Mouse (Mus musculus) kidney, adult 11 months (tissue): ENCODE results near the gene Olfr911-ps1.

Experiments used
- DNase-seq: peaks from one replicate; pipeline ENCODE4 v3.0.0; 2022

The Olfr911-ps1 gene

DNA sequence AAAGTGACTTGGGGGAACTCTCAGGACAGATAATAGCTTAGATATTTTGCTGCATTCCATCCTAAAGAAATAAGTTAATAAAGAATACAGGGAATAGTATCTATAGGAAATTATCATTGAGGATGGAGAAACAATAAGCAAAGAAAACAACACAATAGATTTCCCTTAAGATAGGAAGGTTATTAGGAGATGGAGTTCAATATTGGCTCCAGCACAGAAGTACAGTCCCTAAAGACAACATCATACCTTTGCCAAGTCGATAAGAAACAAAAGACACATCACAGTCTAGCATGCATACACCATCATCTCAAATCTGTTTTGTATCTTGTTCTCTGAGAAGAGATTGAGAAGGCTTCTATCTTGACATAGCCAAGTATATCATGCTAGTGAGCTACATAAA is at the start of gene Olfr911-ps1:
Gene Olfr911-ps1 (plus strand): TSS at position 301 of the 400 bp plus-strand sequence.
- DNase-seq: no peak

DNA sequence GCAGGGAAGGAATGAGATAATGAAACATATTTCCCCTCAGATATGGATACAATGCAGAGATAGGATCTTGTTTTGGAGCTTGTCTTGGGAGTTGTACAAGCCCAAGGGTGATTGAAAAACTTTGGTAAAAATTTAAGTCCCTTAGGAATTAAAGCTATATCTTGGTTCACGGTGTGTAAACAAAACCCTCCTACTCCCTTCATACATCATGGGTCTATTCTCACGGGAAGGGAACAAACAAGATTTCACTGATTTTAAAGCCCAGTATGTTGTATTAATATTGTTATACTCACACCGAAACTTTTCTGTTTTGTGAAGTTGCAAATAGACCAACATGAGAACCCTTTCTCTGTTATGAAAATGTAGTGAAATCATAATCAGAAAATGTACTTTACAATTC is 34.6 kb upstream of the Olfr911-ps1 start, which contains the start of gene Olfr906:
Gene Olfr906 (plus strand): TSS at position 301 of the 400 bp plus-strand sequence.
- no peak for DNase-seq

DNA sequence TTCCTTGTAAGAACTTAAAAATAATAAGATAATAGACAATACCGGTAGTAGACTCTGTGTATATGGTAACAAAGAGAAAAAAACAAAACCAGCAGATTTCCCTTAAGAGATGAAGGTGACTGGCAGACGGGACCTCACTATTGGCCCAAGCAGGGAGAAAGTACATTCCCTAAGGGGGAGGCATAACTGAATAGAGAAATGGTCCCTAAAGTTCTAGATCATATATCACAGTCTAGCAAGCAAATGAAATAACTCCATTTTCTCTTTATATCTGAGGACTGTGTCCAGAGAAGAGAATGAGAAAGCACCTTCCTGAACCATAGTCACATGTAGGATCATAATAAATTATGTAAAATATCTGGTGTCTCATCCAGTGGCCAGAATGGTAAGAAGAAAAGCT is 25.9 kb upstream of the Olfr911-ps1 start, which contains the start of gene Olfr907:
Gene Olfr907 (plus strand): TSS at position 301 of the 400 bp plus-strand sequence.
- no peak for DNase-seq

DNA sequence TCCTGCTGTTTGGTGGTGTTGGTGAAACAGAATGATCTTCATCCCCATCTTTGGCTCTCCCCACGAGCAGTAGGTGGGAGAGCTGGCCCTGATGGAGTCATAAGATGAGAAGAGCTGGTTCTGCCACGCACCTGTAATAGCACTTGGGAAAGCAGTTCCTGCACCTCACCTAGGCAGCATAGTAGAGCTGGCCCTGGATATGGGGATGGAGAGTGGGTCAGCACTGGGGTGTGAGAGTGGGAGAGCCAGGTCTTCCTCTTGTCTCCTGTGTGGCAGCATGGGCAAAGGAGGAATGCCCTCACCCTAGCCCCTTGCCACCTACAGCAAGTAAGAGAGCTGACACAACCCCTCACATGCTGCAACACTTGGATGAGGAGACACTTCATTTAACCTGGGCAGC is 9.0 kb upstream of the Olfr911-ps1 start:
- no peak for DNase-seq

DNA sequence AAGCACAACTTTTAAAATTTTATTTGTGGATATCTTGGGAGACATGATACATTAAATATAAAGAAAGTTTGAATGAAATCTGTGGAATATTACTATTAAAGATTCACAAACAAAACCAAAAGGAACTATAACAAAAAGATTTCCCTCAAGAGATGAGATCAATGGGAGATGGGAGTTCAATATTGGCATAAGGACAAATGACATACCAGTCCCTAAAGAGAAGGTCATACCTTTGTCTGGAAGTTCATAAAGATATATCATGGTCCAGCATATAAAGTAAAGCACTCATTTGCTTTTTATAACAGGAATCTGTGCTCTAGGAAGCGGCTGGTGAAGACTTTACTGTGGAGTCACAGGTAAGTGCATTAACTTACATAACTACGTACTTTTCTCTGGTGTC is 16.2 kb downstream of the Olfr911-ps1 start, which contains the start of gene Olfr910:
Gene Olfr910 (plus strand): TSS at position 301 of the 400 bp plus-strand sequence.
- DNase-seq: no peak
